Mouse (Mus musculus) neural tube, embryonic 15.5 days (tissue): ENCODE results near the gene Tmem132b. TPM values are rescaled to one million over a fixed set of nuclear protein-coding genes. Genes with fewer than 3 reads are reported as not detected.

Experiments
- ATAC-seq: fragments of 200-750 bp; cut with Nextera tagmentation; 2 replicates; pipeline ENCODE4 v1.8.0; 2017; ENCODE audit warnings: mild to moderate bottlenecking, moderate TSS enrichment, moderate library complexity; ENCODE audit not compliant: low FRiP score
- H3K27ac ChIP-seq: fragments of 300-500 bp; sonication (generic); replicated peaks from 2 replicates; pipeline ENCODE4 v1.5.1; 2015; ENCODE audit warnings: mild to moderate bottlenecking, inconsistent platforms
- H3K27me3 ChIP-seq: fragments of 300-500 bp; sonication (generic); replicated peaks from 2 replicates; pipeline ENCODE4 v1.6.1; 2015; ENCODE audit warnings: inconsistent platforms
- H3K36me3 ChIP-seq: fragments of 300-500 bp; sonication (generic); 2 replicates; pipeline ENCODE4 v1.6.1; 2015; ENCODE audit warnings: inconsistent platforms
- H3K4me1 ChIP-seq: fragments of 300-500 bp; sonication (generic); 2 replicates; pipeline ENCODE4 v1.6.1; 2015; ENCODE audit warnings: inconsistent platforms
- H3K4me2 ChIP-seq: fragments of 300-500 bp; sonication (generic); 2 replicates; pipeline ENCODE4 v1.6.1; 2015; ENCODE audit warnings: inconsistent platforms, mild to moderate bottlenecking, moderate library complexity
- H3K4me3 ChIP-seq: fragments of 300-500 bp; sonication (generic); replicated peaks from 2 replicates; pipeline ENCODE4 v1.5.1; 2015; ENCODE audit warnings: mild to moderate bottlenecking, inconsistent platforms
- H3K9ac ChIP-seq: fragments of 300-500 bp; sonication (generic); replicated peaks from 2 replicates; pipeline ENCODE4 v1.6.1; 2015; ENCODE audit warnings: mild to moderate bottlenecking, inconsistent platforms
- H3K9me3 ChIP-seq: fragments of 300-500 bp; sonication (generic); replicated peaks from 2 replicates; pipeline ENCODE4 v1.6.1; 2016; ENCODE audit warnings: inconsistent platforms
- WGBS: fragments of 180-500 bp; shearing (Covaris S2); methylation state at CpG from one replicate; pipeline ENCODE4 v1.1.7; 2015; ENCODE audit warnings: mixed read lengths; 5-methylcytosine and 5-hydroxymethylcytosine counted together
- polyA plus RNA-seq: library from polyadenylated mRNA; unstranded; fragments of >200 nt; fragmentation: Nextera tagmentation; extraction: Ambion mirVana; gene quantifications from 2 replicates; pipeline ENCODE4 v1.2.1, GENCODE M21; 2015

Tmem132b gene
- polyA plus RNA-seq, 1 experiment from 2014 or later = 5.6 TPM

DNA sequence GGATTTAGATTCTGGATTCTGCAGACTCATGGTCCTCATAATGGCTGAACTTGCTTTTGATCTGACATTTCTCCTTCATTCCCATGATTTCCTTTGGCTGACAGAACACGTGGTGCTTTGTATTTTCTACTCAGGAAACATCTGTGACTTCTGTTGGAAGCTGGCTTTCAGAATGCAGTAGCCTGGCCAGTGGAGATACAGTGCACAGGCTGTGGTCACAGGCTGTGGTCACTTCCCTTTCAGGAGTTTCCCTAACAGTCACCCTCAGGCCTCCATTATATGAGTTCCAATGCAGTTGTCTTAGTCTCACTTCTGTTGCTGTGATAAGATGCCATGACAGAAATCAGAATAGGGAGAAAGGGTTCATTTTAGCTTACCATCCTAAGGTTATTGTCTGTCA is 262.7 kb downstream of the Tmem132b start:
- no peaks in the 10 kb centered on the region for H3K36me3 ChIP-seq
- H3K4me3 ChIP-seq = no peak overlapping the region
- WGBS = 70% methylated on average over 1 of the region's 1 CpGs
- H3K27me3 ChIP-seq = no peaks in the 10 kb centered on the region
- no peaks in the 10 kb centered on the region for H3K9me3 ChIP-seq
- H3K4me2 ChIP-seq = no peak overlapping the region
- H3K4me1 ChIP-seq = peaks cover 1% of the 10 kb centered on the region; the same call in 1 of the 2 replicates
- ATAC-seq = no peak
- H3K27ac ChIP-seq = no peak overlapping the region
- no peak overlapping the region for H3K9ac ChIP-seq

DNA sequence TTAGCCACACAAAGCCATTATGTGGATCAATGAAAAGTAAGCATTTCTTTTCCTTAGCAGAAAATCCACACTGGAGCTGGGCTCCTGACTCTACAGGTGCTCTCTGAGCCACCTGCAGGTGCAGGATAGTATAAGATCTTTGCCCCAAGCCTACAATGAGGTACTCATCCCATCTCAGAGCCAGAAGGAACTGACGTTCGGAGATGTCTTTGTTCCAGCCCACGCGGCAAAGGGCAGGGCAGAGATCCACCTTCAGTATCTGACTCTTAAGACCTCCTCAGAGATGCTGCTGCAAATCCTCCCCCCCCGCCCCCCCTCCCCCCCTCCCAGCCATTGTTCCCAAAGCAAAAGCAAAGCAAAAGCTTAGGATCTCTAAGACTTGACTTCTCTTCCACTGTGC is 268.0 kb downstream of the Tmem132b start:
- no peak for ATAC-seq
- Histone ChIP-seq H3K9me3 (no peaks in the 10 kb centered on the region), H3K4me1 (peaks cover 8% of the 10 kb centered on the region; the same call in 1 of the 2 replicates), H3K36me3 (no peaks in the 10 kb centered on the region), H3K27me3 (no peaks in the 10 kb centered on the region), H3K4me2 (no peak overlapping the region), H3K9ac (no peak overlapping the region), H3K27ac (no peak overlapping the region), H3K4me3 (no peak overlapping the region)
- whole genome bisulfite sequencing = 44% methylated on average over 5 of the region's 5 CpGs

DNA sequence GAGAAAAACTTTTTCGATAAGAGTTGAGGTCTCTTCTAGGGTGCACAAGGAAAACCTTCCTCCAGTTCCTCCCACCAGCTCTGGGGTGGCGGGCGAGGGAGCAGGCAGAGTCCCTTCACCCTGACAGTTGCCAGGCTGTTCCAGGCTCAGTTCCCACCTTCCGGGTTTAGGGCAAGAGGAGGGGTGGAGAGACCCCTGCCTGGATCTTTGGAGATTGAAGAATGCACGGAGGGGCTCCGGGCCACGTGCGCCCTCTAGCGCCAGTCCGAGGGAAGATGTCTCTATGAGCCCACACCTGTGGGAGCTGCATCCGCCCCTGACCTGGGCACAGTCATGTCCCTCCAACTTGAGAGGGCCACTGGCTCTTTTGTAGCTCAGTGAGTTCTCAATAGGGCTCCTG is 268.5 kb downstream of the Tmem132b start:
- WGBS = 14% methylated on average over 11 of the region's 11 CpGs
- Histone ChIP-seq H3K4me2 (no peak overlapping the region), H3K4me3 (no peak overlapping the region), H3K4me1 (peaks cover 8% of the 10 kb centered on the region; the same call in 1 of the 2 replicates), H3K27ac (no peak overlapping the region), H3K36me3 (no peaks in the 10 kb centered on the region), H3K9me3 (no peaks in the 10 kb centered on the region), H3K27me3 (no peaks in the 10 kb centered on the region), H3K9ac (no peak overlapping the region)
- no peak for ATAC-seq

DNA sequence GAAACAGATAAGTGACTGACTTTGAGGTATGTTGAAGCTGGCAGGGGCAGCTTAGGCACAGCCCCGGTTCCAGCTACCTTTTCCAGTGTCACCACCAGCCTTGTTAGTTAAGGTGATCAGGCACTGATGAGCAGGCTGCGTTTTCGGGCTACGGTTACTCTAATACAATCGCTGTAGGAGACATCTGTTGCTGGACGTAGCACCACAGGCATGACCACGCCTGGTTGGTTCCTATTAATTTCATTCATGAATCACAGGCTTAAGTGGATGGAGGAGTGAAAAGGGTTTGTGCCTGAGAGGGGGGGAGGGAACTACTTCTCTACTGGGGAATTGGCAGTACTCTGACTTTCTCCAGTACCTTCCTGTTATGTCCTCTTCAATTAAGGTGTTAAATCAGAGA is 271.2 kb downstream of the Tmem132b start:
- WGBS = 71% methylated on average over 7 of the region's 7 CpGs
- peaks cover 8% of the 10 kb centered on the region; the same call in 1 of the 2 replicates for H3K4me1 ChIP-seq
- no peak overlapping the region for H3K9ac ChIP-seq
- H3K27me3 ChIP-seq = no peaks in the 10 kb centered on the region
- H3K9me3 ChIP-seq = no peaks in the 10 kb centered on the region
- H3K4me3 ChIP-seq = no peak overlapping the region
- ATAC-seq = no peak
- no peaks in the 10 kb centered on the region for H3K36me3 ChIP-seq
- no peak overlapping the region for H3K4me2 ChIP-seq
- no peak overlapping the region for H3K27ac ChIP-seq

DNA sequence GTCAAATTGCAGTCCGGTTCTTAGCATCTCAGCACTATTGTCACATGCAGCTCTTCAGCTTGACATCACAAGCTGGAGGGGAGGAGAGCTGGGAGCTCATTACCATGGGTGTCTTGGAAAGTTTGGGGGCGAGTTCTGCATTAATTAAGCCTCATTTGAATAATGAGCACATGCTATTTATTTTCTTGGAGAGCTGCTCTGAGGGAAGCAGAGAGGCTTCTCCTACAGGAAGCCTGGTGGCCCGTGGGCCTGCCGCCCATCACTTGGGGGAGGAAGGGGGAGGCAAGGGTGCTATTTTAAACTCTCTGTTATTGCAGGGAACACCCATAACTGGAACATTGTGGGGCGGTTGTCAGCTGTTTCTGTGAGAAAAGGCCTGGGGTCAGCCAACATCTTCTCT is 273.8 kb downstream of the Tmem132b start:
- 59% methylated on average over 5 of the region's 5 CpGs for WGBS
- H3K4me1 ChIP-seq = no peaks in the 10 kb centered on the region

DNA sequence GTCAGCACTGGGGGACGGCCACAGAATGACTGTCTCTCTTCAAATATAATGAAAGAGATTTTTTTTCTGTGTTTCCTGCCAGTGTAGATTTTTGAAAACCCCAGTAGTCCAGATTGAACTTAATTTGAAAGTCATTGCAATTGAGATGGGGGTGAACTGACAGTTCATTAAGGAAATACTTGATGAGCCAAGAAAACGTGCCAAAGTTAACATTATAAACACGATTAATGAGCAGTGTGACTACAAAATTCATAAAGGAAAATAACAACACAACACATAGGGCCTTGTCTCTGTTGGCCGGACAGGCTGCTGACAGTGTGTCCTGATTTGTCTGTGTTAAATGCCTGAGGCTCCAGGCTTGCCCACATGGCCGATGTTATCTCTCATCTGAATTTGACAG is 276.3 kb downstream of the Tmem132b start:
- Histone ChIP-seq H3K36me3 (no peaks in the 10 kb centered on the region), H3K9ac (no peak overlapping the region), H3K4me3 (no peak overlapping the region), H3K4me2 (no peak overlapping the region), H3K4me1 (no peaks in the 10 kb centered on the region), H3K27ac (no peak overlapping the region), H3K9me3 (peaks cover 7% of the 10 kb centered on the region; the same call in 1 of the 2 replicates), H3K27me3 (no peaks in the 10 kb centered on the region)
- no peak for ATAC-seq
- WGBS = 87% methylated on average over 5 of the region's 5 CpGs

More for the DNA sequence above, 273.8 kb downstream of the Tmem132b start:
- ATAC-seq = no peak
- no peak overlapping the region for H3K9ac ChIP-seq
- no peaks in the 10 kb centered on the region for H3K27me3 ChIP-seq
- no peak overlapping the region for H3K4me3 ChIP-seq
- no peaks in the 10 kb centered on the region for H3K9me3 ChIP-seq
- H3K27ac ChIP-seq = no peak overlapping the region
- H3K4me2 ChIP-seq = no peak overlapping the region
- no peaks in the 10 kb centered on the region for H3K36me3 ChIP-seq

DNA sequence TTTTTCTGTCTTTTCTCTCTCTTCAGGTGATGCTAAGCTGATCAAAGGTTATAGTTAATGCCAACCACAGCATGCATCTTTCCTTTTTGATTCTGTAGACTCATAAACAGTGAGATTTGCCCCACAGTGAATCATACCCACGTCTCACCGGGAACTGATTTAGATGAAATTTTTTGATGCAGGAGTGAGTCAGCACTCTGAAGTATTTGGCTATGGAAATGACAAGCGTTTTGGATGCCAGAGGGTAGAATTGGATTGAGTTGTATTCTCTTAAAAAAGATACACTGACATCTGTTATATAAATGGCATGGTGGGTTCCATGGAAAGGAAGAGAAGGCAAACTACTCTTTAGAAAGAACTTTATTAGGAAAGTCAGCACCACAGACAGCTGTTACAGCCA is 297.8 kb downstream of the Tmem132b start:
- Histone ChIP-seq H3K27ac (no peak overlapping the region), H3K4me2 (no peak overlapping the region), H3K27me3 (no peaks in the 10 kb centered on the region), H3K36me3 (no peaks in the 10 kb centered on the region), H3K4me3 (no peak overlapping the region), H3K4me1 (no peaks in the 10 kb centered on the region), H3K9me3 (peaks cover 6% of the 10 kb centered on the region; the same call in 1 of the 2 replicates), H3K9ac (no peak overlapping the region)
- no peak for ATAC-seq
- WGBS = 85% methylated on average over 3 of the region's 3 CpGs

DNA sequence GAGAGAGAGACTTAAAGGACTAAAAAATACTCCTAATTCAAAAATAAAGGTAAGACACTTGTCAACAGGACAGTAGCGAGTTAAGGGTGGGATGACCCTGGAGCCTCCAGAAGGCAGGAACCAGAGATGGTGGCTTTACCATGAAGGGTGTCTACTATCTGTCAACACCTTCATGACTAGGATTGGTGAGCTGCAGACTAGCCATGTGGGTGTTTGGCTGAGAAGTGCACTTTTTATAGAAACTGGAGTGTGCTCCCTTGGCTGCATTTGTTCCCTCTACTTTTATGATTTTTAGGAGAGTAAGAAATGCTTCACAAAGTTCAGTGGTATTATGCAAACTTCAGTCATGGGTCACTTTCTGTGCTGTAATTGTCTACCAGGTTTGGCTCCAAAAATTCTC is 304.3 kb downstream of the Tmem132b start:
- Histone ChIP-seq H3K4me1 (no peaks in the 10 kb centered on the region), H3K36me3 (no peaks in the 10 kb centered on the region), H3K4me2 (no peak overlapping the region), H3K9ac (no peak overlapping the region), H3K4me3 (no peak overlapping the region), H3K9me3 (peaks cover 6% of the 10 kb centered on the region; the same call in 1 of the 2 replicates), H3K27me3 (no peaks in the 10 kb centered on the region), H3K27ac (no peak overlapping the region)
- WGBS = 89% methylated on average over 1 of the region's 1 CpGs
- no peak for ATAC-seq

DNA sequence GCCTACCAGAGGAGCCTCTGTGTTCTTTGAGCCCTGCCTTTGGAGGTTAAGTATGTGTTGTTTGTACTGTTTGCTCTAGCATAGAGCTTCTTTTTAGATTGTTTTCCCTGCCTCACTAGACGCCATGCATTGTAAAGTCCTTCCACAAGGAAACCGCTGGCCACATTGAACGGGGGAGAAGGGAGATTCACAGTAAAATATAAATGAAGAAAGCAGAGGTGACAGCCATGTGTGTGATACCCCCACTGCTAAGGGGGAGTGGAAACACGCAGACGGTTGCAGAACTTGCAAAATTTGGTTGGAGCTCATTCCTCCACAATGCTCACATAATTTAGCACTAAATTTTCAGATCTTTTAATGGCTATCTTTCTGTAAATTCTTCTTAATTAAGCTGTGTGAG is 305.2 kb downstream of the Tmem132b start:
- ATAC-seq = no peak
- no peak overlapping the region for H3K9ac ChIP-seq
- 79% methylated on average over 5 of the region's 5 CpGs for WGBS
- H3K36me3 ChIP-seq = no peaks in the 10 kb centered on the region
- H3K27ac ChIP-seq = no peak overlapping the region
- no peak overlapping the region for H3K4me3 ChIP-seq
- no peaks in the 10 kb centered on the region for H3K27me3 ChIP-seq
- peaks cover 6% of the 10 kb centered on the region; the same call in 1 of the 2 replicates for H3K9me3 ChIP-seq
- H3K4me1 ChIP-seq = no peaks in the 10 kb centered on the region
- H3K4me2 ChIP-seq = no peak overlapping the region

Other genes starting within 250 kb of the Tmem132b start
- 50.5 and 55.5 TPM in 2 replicates for gene Scarb1, start 190.7 kb upstream of the Tmem132b start, polyA plus RNA-seq
- gene Gm10382, start 142.5 kb upstream of the Tmem132b start, polyA plus RNA-seq = 0.59 and 0.74 TPM in 2 replicates
- 1,353 and 1,380 TPM in 2 replicates for gene Ubc, start 141.6 kb upstream of the Tmem132b start, polyA plus RNA-seq
- 9.9 and 10.9 TPM in 2 replicates for gene Dhx37, start 97.7 kb upstream of the Tmem132b start, polyA plus RNA-seq
- 37.3 and 40.6 TPM in 2 replicates for gene Bri3bp, start 90.2 kb upstream of the Tmem132b start, polyA plus RNA-seq
- 92.1 and 103 TPM in 2 replicates for gene Aacs, start 56.0 kb upstream of the Tmem132b start, polyA plus RNA-seq